Mouse (Mus musculus) brown adipose tissue, adult 24 weeks (tissue): ENCODE measurements around the gene Ulk2. TPM values are rescaled to one million over a fixed set of nuclear protein-coding genes. Genes with fewer than 3 reads are reported as not detected.
"Not testable (repeated sequence)": the region's sequence is repeated elsewhere in the genome, so short reads cannot be mapped to it uniquely, and the experiment has no call there.

Experiments used
- H3K27ac ChIP-seq: fragments of 200-500 bp; replicated peaks from 2 replicates; pipeline ENCODE4 v1.5.1; 2012; ENCODE audit warnings: low read depth, mild to moderate bottlenecking, low read length
- H3K4me1 ChIP-seq: fragments of 200-500 bp; 2 replicates; pipeline ENCODE4 v1.6.1; 2012; ENCODE audit warnings: low read length, mixed read lengths; ENCODE audit not compliant: control insufficient read depth, insufficient read depth, insufficient read length
- H3K4me3 ChIP-seq: fragments of 200-500 bp; 2 replicates; pipeline ENCODE4 v1.5.1; 2012; ENCODE audit warnings: low read depth, mild to moderate bottlenecking, low read length, moderate library complexity; ENCODE audit not compliant: insufficient read depth
- polyA plus RNA-seq: library from polyadenylated mRNA; stranded (reverse); fragments of >200 nt; gene quantifications from 2 replicates; pipeline ENCODE4 v1.2.4, GENCODE M21; 2012; ENCODE audit not compliant: missing spikeins, insufficient read depth, insufficient read length

The Ulk2 gene
- polyA plus RNA-seq, 1 experiment = 21.6 TPM

- Histone ChIP-seq H3K4me3 (no peak overlapping the region), H3K4me1 (no peaks in the 10 kb centered on the region), H3K27ac (no peak overlapping the region)
Measured at GRCm38 (mm10) chr11:61809793-61810192, 45.1 kb downstream of the Ulk2 start.

DNA sequence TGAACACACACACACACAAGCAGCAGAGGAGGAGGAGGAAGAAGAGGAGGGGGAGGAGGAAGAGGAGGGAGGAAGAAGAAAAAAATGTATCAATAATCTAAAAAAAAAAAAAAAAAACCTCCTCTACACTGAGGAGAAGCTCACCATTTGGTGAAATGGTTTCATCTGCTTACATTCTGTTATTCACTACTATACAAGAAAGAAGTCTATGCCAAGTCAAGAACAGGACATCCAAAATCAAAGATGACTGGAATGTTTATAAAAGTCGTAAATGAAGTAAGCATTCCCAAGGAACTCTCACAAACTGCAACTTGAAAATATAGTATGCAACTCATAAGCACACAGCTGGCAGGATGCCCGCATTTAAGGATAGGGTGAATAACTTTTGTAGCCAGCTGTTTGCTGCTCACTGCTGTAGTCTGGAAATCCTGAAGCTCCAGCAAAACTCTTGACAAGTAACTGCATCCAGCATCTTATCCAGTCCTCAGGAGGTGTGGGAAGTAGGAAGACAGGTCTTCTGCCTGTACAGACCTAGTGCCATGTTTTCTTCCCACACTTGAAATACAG lies 46.2 kb downstream of the Ulk2 start:
- H3K27ac ChIP-seq = no peak overlapping the region
- no peak overlapping the region for H3K4me3 ChIP-seq
- H3K4me1 ChIP-seq = no peaks in the 10 kb centered on the region

DNA sequence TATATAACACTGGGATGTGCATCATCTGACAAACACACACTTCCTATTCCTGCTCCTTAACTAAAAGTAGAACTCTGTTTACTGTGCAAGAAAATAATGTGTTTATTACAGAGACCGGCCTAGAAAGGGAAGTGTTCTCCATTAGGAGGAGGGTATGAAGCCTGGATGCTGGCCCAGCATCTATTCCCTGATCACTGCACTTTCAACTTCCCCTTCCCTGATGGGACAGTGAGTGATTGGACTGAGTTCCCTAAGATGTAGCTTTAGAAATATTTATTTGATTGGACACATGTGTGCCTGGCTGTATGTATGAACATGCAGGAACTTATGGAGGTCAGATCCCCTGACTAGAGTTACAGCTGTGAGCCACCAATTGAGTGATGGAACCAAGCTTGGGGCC lies 61.4 kb downstream of the Ulk2 start:
- H3K4me1 ChIP-seq = no peaks in the 10 kb centered on the region
- no peak overlapping the region for H3K27ac ChIP-seq
- H3K4me3 ChIP-seq = no peak overlapping the region

DNA sequence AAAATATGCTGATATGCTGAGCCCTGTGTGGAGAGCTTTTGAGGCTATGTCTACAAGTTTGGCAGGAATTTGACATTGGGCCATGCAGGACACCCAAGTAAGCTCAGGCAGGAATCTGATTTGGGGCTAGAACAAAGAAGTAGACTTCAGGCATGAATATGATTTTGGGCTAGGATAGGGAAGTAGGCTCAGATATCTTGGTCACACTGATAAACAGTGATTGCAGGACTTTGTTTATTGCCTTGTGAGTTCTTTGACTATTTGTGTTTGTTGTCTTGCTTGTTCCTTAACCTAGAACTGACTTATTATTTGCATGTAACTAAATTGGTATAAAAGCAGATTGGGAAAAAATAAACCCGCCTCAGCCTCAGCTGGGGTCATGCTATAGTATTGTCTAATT lies 66.3 kb downstream of the Ulk2 start:
- Histone ChIP-seq H3K4me3 (no peak overlapping the region), H3K4me1 (no peaks in the 10 kb centered on the region), H3K27ac (no peak overlapping the region)

- H3K4me3 ChIP-seq, H3K27ac ChIP-seq, H3K4me1 ChIP-seq: not testable (repeated sequence)
Measured at GRCm38 (mm10) chr11:61782526-61782925, 72.3 kb downstream of the Ulk2 start.

DNA sequence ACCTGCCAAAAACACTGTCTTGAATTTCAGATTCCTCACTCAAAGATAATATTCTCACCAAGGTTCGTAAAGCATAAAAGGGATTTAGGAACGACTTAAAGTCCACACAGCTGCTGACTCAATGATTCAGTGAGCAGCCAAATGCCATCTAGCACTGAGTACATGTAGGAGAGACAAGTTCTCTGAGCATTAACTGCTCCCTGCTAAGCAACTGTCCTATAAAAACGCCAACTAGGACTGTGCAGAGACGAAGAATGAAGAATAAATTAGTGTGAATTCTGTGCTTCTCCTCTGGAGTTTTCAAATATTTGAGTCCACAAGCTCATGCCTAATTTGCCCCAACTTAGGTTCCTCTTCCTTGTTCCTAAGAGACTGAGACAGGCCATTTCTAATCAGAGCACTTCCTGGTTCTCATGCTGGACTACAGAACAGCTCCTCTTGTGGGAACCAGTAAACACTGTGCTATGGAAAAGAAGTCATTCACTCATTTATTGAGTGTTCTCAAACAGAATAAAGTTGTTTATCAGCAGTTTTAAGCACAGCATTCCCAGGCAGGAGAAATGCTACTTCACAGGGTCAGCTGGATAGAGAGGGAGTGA lies 80.2 kb downstream of the Ulk2 start:
- Histone ChIP-seq H3K4me1 (no peaks in the 10 kb centered on the region), H3K27ac (no peak overlapping the region)

GRCm38 (mm10) chr11:61761584-61762407 lies 93.1 kb downstream of the Ulk2 start, which contains the start of gene Prpsap2:
Gene Prpsap2 (minus strand): TSS chr11:61762088.
- peak within 1 kb of the TSS; percentile 17; the same call in 1 of the 2 replicates for H3K27ac ChIP-seq
- H3K4me1 ChIP-seq = peaks cover 9% of the 10 kb centered on the region; the same call in 1 of the 2 replicates

More for the DNA sequence above, 80.2 kb downstream of the Ulk2 start:
- no peak overlapping the region for H3K4me3 ChIP-seq

DNA sequence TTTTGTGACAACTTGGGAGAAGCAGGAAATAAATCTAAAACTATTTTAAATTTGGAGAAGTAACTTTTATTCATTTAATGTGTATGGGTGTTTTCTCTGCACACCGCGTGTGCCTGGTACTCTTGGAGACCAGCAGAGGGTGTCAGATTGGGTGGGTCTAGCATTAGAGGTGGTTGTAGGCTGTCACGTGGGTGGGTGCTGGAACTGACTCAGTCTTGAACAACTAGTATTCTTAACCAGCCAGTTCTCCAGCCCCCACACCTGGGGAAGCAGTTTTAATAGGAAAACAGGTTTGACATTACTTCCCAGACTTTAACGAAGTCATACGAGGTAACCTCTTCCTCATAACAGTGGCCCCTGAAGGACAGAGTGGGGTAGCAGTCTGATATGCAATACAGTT lies 94.4 kb downstream of the Ulk2 start:
- H3K27ac ChIP-seq = no peak overlapping the region
- H3K4me1 ChIP-seq = peaks cover 9% of the 10 kb centered on the region; the same call in 1 of the 2 replicates
- 0 out of 2 replicates have a peak overlapping the region, but pooled peaks have one; percentile 20 for H3K4me3 ChIP-seq

More at GRCm38 (mm10) chr11:61761584-61762407, 93.1 kb downstream of the Ulk2 start, which contains the start of gene Prpsap2:
- peak within 1 kb of the TSS; percentile 71 for H3K4me3 ChIP-seq

DNA sequence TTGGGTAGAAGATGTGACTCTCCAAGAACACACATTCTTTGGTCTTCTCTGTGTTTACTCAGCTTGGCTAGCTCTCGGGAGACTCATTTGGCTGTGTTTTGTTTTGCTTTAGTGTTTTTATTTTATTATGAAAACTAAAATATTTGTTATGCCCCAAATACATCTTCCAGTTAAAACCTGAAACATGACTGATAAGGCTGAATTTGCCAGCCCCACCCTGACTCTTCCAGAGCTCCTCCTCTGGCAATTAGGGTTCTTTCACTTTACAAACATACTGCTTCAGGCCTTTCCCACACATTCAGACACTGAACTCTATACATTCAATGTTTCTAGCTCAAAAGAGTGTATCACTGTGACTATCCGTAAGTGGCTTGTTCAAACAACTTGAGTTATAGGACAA lies 97.7 kb downstream of the Ulk2 start:
- H3K4me3 ChIP-seq = no peak overlapping the region
- no peak overlapping the region for H3K27ac ChIP-seq
- H3K4me1 ChIP-seq = peaks cover 9% of the 10 kb centered on the region; the same call in 1 of the 2 replicates

DNA sequence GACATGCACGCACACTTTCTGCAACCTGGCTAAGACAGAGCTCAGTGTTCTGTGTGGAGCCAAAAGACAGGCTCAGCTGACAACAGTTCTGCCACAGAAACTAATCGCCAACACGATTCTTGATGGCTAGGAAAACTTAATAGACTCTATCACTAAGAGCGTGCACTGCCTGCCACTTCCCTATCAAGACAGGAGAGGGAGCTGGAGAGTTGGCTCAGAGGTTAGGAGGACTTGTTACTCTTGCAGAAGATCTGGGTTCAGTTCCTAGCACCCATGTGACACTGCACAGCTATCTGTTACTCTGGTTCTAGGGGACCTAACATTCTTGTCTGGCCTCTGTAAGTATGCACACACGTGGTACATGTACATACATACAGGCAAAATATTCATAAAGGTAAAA lies 103.3 kb downstream of the Ulk2 start:
- no peak overlapping the region for H3K4me3 ChIP-seq
- no peaks in the 10 kb centered on the region for H3K4me1 ChIP-seq
- H3K27ac ChIP-seq = no peak overlapping the region

DNA sequence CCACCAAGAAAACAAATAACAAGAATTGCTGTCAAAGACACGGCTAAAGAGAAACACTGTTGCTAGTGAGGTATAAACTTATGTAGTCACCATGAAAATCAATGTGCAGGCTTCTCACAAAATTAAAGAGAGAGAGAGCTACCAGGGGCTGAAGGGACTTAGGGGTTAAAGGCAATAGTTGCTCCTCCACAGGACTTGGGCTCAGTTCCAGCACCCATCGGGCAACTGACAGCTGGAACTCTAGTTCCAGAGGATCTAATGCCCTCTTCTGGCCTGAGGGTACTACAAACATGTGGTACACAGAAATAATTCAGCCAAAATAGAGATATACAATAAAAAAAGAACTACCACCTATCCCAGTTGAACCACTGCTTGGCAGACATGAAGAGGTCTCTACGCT lies 107.7 kb downstream of the Ulk2 start:
- H3K4me1 ChIP-seq = no peaks in the 10 kb centered on the region
- H3K27ac ChIP-seq = no peak overlapping the region

DNA sequence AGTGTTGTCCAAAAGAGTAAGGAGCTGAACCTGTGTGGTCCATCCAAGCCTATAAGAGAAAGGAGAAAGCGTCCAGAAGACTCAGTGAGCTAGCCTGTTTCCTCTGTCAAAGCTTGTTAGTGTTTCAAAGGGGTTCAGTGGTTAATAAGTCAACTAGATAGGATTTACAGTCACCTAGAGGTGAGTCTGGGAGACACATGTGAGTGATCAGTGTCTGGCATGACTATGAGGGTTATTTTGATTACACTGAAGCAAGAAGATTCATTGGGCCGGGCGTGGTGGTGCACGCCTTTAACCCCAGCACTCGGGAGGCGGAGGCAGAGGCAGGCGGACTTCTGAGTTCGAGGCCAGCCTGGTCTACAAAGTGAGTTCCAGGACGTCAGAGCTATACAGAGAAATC lies 109.1 kb downstream of the Ulk2 start:
- H3K4me1 ChIP-seq = no peaks in the 10 kb centered on the region
- no peak overlapping the region for H3K27ac ChIP-seq
- H3K4me3 ChIP-seq = no peak overlapping the region

More for the DNA sequence above, 107.7 kb downstream of the Ulk2 start:
- no peak overlapping the region for H3K4me3 ChIP-seq

- Histone ChIP-seq H3K4me3 (no peak overlapping the region), H3K27ac (no peak overlapping the region), H3K4me1 (no peaks in the 10 kb centered on the region)
Measured at GRCm38 (mm10) chr11:61744460-61744859, 110.4 kb downstream of the Ulk2 start.

GRCm38 (mm10) chr11:61743768-61744167 lies 111.1 kb downstream of the Ulk2 start:
- no peaks in the 10 kb centered on the region for H3K4me1 ChIP-seq
- H3K4me3 ChIP-seq = no peak overlapping the region
- 0 out of 2 replicates have a peak overlapping the region, but pooled peaks have one; percentile 4 for H3K27ac ChIP-seq

- Histone ChIP-seq H3K4me1 (no peaks in the 10 kb centered on the region), H3K27ac (no peak overlapping the region), H3K4me3 (no peak overlapping the region)
Measured at GRCm38 (mm10) chr11:61740500-61740899, 114.4 kb downstream of the Ulk2 start.
